Mouse (Mus musculus): ENCODE results near the gene Apbb2. TPM values are rescaled to one million over a fixed set of nuclear protein-coding genes. Genes with fewer than 3 reads are reported as not detected.

Apbb2 gene
- polyA plus RNA-seq, 1 experiment: 19.1 TPM

GRCm38 (mm10) chr5:66435158-66435557 lies 183.4 kb downstream of the Apbb2 start:
- Histone ChIP-seq H3K36me3 (ENCODE audit: control insufficient read depth, insufficient read depth) (peaks cover 2% of the 10 kb centered on the region), H3K4me3 (no peak overlapping the region), H3K27me3 (ENCODE audit: control insufficient read depth, insufficient read depth, insufficient read length) (no peaks in the 10 kb centered on the region), H3K4me2 (ENCODE audit: low read depth) (no peak overlapping the region), H3ac (ENCODE audit: control insufficient read depth, insufficient read length) (no peak overlapping the region), H3K79me2 (ENCODE audit: control insufficient read depth, insufficient read depth) (peaks cover 21% of the 10 kb centered on the region)
- TF ChIP-seq SRF (IDR thresholded peaks at IDR 0.05; ENCODE audit: control insufficient read depth, insufficient read length, low read depth) (no peak), MAX (IDR thresholded peaks at IDR 0.05; ENCODE audit: low read depth) (no peak), USF1 (IDR thresholded peaks at IDR 0.05; ENCODE audit: low read depth) (no peak), POLR2AphosphoS2 (IDR thresholded peaks at IDR 0.05; ENCODE audit: insufficient read length, low read depth) (no peak), MYOG (IDR thresholded peaks at IDR 0.05; ENCODE audit: control insufficient read depth in 1 of 3, insufficient read depth in 1 of 3, insufficient read length in 2 of 3, low read depth in 2 of 3) (no peak), MYOD1 (IDR thresholded peaks at IDR 0.05; ENCODE audit: control insufficient read depth in 1 of 3, insufficient read length in 2 of 3, low read depth in 2 of 3) (no peak), E2F4 (IDR thresholded peaks at IDR 0.05; ENCODE audit: insufficient read depth) (no peak), POLR2A (IDR thresholded peaks at IDR 0.05; ENCODE audit: insufficient read length, low read depth) (no peak)

GRCm38 (mm10) chr5:66429076-66429475 lies 189.5 kb downstream of the Apbb2 start:
- Histone ChIP-seq H3K4me3 (no peak overlapping the region), H3K79me2 (ENCODE audit: control insufficient read depth, insufficient read depth) (peaks cover 11% of the 10 kb centered on the region), H3K4me2 (ENCODE audit: low read depth) (no peak overlapping the region), H3K27me3 (ENCODE audit: control insufficient read depth, insufficient read depth, insufficient read length) (no peaks in the 10 kb centered on the region), H3ac (ENCODE audit: control insufficient read depth, insufficient read length) (no peak overlapping the region), H3K36me3 (ENCODE audit: control insufficient read depth, insufficient read depth) (peaks cover 9% of the 10 kb centered on the region)
- TF ChIP-seq REST (IDR thresholded peaks at IDR 0.05; ENCODE audit: insufficient read depth, insufficient read length): no peak
- TF ChIP-seq E2F4 (IDR thresholded peaks at IDR 0.05; ENCODE audit: insufficient read depth): no peak
- no peak for TF ChIP-seq POLR2A (IDR thresholded peaks at IDR 0.05; ENCODE audit: insufficient read length, low read depth)
- no peak for TF ChIP-seq TCF12 (IDR thresholded peaks at IDR 0.05; ENCODE audit: insufficient read depth, poor library complexity, severe bottlenecking)
- no peak for TF ChIP-seq CEBPB (IDR thresholded peaks at IDR 0.05; ENCODE audit: insufficient read depth, poor library complexity, severe bottlenecking)
- no peak for TF ChIP-seq MYOD1 (IDR thresholded peaks at IDR 0.05; ENCODE audit: control insufficient read depth in 1 of 3, insufficient read length in 2 of 3, low read depth in 2 of 3)
- TF ChIP-seq MYOG (IDR thresholded peaks at IDR 0.05; ENCODE audit: control insufficient read depth in 1 of 3, insufficient read depth in 1 of 3, insufficient read length in 2 of 3, low read depth in 2 of 3): no peak
- TF ChIP-seq MAX (IDR thresholded peaks at IDR 0.05; ENCODE audit: low read depth): no peak
- no peak for TF ChIP-seq SRF (IDR thresholded peaks at IDR 0.05; ENCODE audit: control insufficient read depth, insufficient read length, low read depth)
- no peak for TF ChIP-seq POLR2AphosphoS2 (IDR thresholded peaks at IDR 0.05; ENCODE audit: insufficient read length, low read depth)
- TF ChIP-seq USF1 (IDR thresholded peaks at IDR 0.05; ENCODE audit: low read depth): no peak
- no peak for TF ChIP-seq TCF3 (IDR thresholded peaks at IDR 0.05; ENCODE audit: insufficient read length, low read depth)

- Histone ChIP-seq H3K36me3 (ENCODE audit: control insufficient read depth, insufficient read depth) (peaks cover 11% of the 10 kb centered on the region), H3K4me2 (ENCODE audit: low read depth) (no peak overlapping the region), H3K27me3 (ENCODE audit: control insufficient read depth, insufficient read depth, insufficient read length) (no peaks in the 10 kb centered on the region), H3K4me3 (no peak overlapping the region), H3K79me2 (ENCODE audit: control insufficient read depth, insufficient read depth) (peaks cover 17% of the 10 kb centered on the region), H3ac (ENCODE audit: control insufficient read depth, insufficient read length) (no peak overlapping the region)
- TF ChIP-seq SRF (IDR thresholded peaks at IDR 0.05; ENCODE audit: control insufficient read depth, insufficient read length, low read depth) (no peak), REST (IDR thresholded peaks at IDR 0.05; ENCODE audit: insufficient read depth, insufficient read length) (no peak), MYOD1 (IDR thresholded peaks at IDR 0.05; ENCODE audit: control insufficient read depth in 1 of 3, insufficient read length in 2 of 3, low read depth in 2 of 3) (no peak), CEBPB (IDR thresholded peaks at IDR 0.05; ENCODE audit: insufficient read depth, poor library complexity, severe bottlenecking) (no peak), USF1 (IDR thresholded peaks at IDR 0.05; ENCODE audit: low read depth) (no peak), TCF3 (IDR thresholded peaks at IDR 0.05; ENCODE audit: insufficient read length, low read depth) (no peak), TCF12 (IDR thresholded peaks at IDR 0.05; ENCODE audit: insufficient read depth, poor library complexity, severe bottlenecking) (no peak), POLR2AphosphoS2 (IDR thresholded peaks at IDR 0.05; ENCODE audit: insufficient read length, low read depth) (no peak), MYOG (IDR thresholded peaks at IDR 0.05; ENCODE audit: control insufficient read depth in 1 of 3, insufficient read depth in 1 of 3, insufficient read length in 2 of 3, low read depth in 2 of 3) (no peak), MAX (IDR thresholded peaks at IDR 0.05; ENCODE audit: low read depth) (no peak)
These were observed 190.5 kb downstream of the Apbb2 start for GRCm38 (mm10) chr5:66428071-66428470.

DNA sequence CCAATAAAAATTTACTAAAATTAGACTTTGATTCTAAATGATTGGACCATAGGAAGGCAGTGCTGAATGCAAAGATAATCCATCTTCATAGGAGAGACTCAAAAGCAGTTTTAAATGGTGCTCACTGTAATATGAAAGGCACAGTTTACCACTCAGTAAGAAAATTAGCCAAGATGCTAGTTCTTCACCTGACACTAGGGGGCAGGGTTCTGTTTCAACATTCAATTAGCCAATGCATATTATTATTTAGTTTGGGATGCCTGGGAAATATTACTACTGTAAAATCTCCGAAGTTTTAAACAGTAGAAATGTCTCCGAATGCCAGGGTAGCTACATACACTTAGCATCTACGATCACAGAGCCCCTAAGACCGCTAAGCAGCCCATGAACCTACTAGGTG lies 194.7 kb downstream of the Apbb2 start:
- peaks cover 14% of the 10 kb centered on the region for H3K79me2 ChIP-seq (ENCODE audit: control insufficient read depth, insufficient read depth)
- TF ChIP-seq MYOG (IDR thresholded peaks at IDR 0.05; ENCODE audit: control insufficient read depth in 1 of 3, insufficient read depth in 1 of 3, insufficient read length in 2 of 3, low read depth in 2 of 3) (no peak), POLR2A (IDR thresholded peaks at IDR 0.05; ENCODE audit: insufficient read length, low read depth) (no peak), USF1 (IDR thresholded peaks at IDR 0.05; ENCODE audit: low read depth) (no peak), TCF12 (IDR thresholded peaks at IDR 0.05; ENCODE audit: insufficient read depth, poor library complexity, severe bottlenecking) (no peak), MAX (IDR thresholded peaks at IDR 0.05; ENCODE audit: low read depth) (no peak), SRF (IDR thresholded peaks at IDR 0.05; ENCODE audit: control insufficient read depth, insufficient read length, low read depth) (no peak), POLR2AphosphoS2 (IDR thresholded peaks at IDR 0.05; ENCODE audit: insufficient read length, low read depth) (no peak), TCF3 (IDR thresholded peaks at IDR 0.05; ENCODE audit: insufficient read length, low read depth) (no peak), E2F4 (IDR thresholded peaks at IDR 0.05; ENCODE audit: insufficient read depth) (no peak), CEBPB (IDR thresholded peaks at IDR 0.05; ENCODE audit: insufficient read depth, poor library complexity, severe bottlenecking) (no peak), MYOD1 (IDR thresholded peaks at IDR 0.05; ENCODE audit: control insufficient read depth in 1 of 3, insufficient read length in 2 of 3, low read depth in 2 of 3) (no peak), REST (IDR thresholded peaks at IDR 0.05; ENCODE audit: insufficient read depth, insufficient read length) (no peak)
- no peak overlapping the region for H3K4me3 ChIP-seq
- no peaks in the 10 kb centered on the region for H3K27me3 ChIP-seq (ENCODE audit: control insufficient read depth, insufficient read depth, insufficient read length)
- H3ac ChIP-seq (ENCODE audit: control insufficient read depth, insufficient read length): no peak overlapping the region
- H3K36me3 ChIP-seq (ENCODE audit: control insufficient read depth, insufficient read depth): peaks cover 16% of the 10 kb centered on the region
- H3K4me2 ChIP-seq (ENCODE audit: low read depth): peak overlapping the region; percentile 13
